ENCODE assay signal across 8 mouse cellular contexts in the genomic region with DNA sequence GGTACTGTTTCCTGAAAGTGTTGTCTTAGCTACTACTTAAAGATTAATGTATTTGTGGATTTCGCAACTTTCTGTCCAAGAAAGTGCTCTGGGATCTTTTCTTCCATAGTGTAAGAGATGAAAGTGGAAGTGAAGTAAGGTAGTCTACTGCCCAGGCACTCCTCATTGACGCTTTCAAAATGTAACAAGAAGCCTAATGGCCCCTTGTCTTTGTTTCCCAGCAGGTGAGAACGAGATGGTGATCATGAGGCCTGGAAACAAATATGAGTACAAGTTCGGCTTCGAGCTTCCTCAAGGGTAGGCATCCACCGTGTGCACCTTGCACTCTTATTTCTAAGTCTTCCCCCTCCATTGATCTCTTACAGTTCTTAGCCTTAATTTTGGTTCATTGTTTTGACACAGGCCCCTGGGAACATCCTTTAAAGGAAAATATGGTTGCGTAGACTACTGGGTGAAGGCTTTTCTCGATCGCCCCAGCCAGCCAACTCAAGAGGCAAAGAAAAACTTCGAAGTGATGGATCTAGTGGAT. TPM values are rescaled to one million over a fixed set of nuclear protein-coding genes. Genes with fewer than 3 reads are reported as not detected.
DNase-seq lines count a peak whose midpoint lies in the region; ATAC-seq and TF ChIP-seq lines count a peak whose summit lies in the region.

No protein-coding gene starts in this region.

- no peak for TF ChIP-seq CTCF in heart, adult 2 months (IDR thresholded peaks at IDR 0.05)
- TF ChIP-seq CTCF in heart, postnatal 0 days (IDR thresholded peaks at IDR 0.05; ENCODE audit: low read depth) = no peak

- H3K9me3 ChIP-seq in heart, postnatal 0 days (replicated peaks; ENCODE audit: control insufficient read depth, low read length) = no peaks in the 10 kb centered on the region
- H3K9me3 ChIP-seq in liver, embryonic 16.5 days (replicated peaks; ENCODE audit: control insufficient read depth, low read length) = no peaks in the 10 kb centered on the region

- H3K4me3 ChIP-seq in heart, adult 2 months = peak overlapping the region; percentile 77
- peak overlapping the region; percentile 73 for H3K4me3 ChIP-seq in heart, postnatal 0 days (ENCODE audit: low read depth, low read length)
- peak overlapping the region; percentile 66 for H3K4me3 ChIP-seq in liver, embryonic 16.5 days (ENCODE audit: low read depth, low read length)

- H3K9ac ChIP-seq in heart, adult 2 months (ENCODE audit: low read depth, low read length) = peak overlapping the region; percentile 100
- H3K9ac ChIP-seq in heart, postnatal 0 days (replicated peaks; ENCODE audit: low read depth, low read length) = peak overlapping the region; percentile 96
- peak overlapping the region; percentile 70 for H3K9ac ChIP-seq in liver, embryonic 16.5 days (ENCODE audit: low read depth, low read length)

- TF ChIP-seq POLR2A in heart, adult 2 months (IDR thresholded peaks at IDR 0.05; ENCODE audit: insufficient read depth, low read depth, low read length) = peak; percentile 68

- intact Hi-C loops in heart, adult 2 months (cut with DNase I) = loop anchor here (10.0 kb wide), 1 partner anchor 564 kb away; the partner anchor contains the start of gene Plekho1
- intact Hi-C loops in heart, postnatal 25 days (cut with DNase I) = no loop called here

- no peaks in the 10 kb centered on the region for H3K27me3 ChIP-seq in heart, adult 2 months (ENCODE audit: control insufficient read depth, insufficient read depth, low read length)
- no peaks in the 10 kb centered on the region for H3K27me3 ChIP-seq in heart, postnatal 0 days (ENCODE audit: control insufficient read depth, insufficient read depth, low read length)
- H3K27me3 ChIP-seq in liver, embryonic 16.5 days (ENCODE audit: control insufficient read depth, insufficient read depth, low read depth, low read length) = no peaks in the 10 kb centered on the region

- peak overlapping the region; percentile 96 for H3K27ac ChIP-seq in heart, adult 2 months
- H3K27ac ChIP-seq in heart, postnatal 0 days (ENCODE audit: low read depth) = peak overlapping the region; percentile 96
- H3K27ac ChIP-seq in liver, embryonic 16.5 days (ENCODE audit: low read length) = peak overlapping the region; percentile 78

- peak in 1 of 2 experiments; percentile 34 for DNase-seq in heart, adult 2 months
- DNase-seq in heart, postnatal 25 days (ENCODE audit: low spot score) = no peak
- peak; percentile 61 for DNase-seq in MEL-GATA-1-ER (ENCODE audit: extremely low read depth, low read depth)
- DNase-seq in heart, postnatal 0 days (ENCODE audit: low spot score) = peak; percentile 30
- no peak for DNase-seq in right cerebral cortex, postnatal 36 days (ENCODE audit: low spot score in 2 of 2)
- DNase-seq in right cerebral cortex, adult 2 months (ENCODE audit: low spot score in 2 of 2) = no peak

- peaks cover 15% of the 10 kb centered on the region for H3K36me3 ChIP-seq in heart, adult 2 months (ENCODE audit: control insufficient read depth, insufficient read depth, low read length)
- H3K36me3 ChIP-seq in heart, postnatal 0 days (replicated peaks; ENCODE audit: control insufficient read depth, insufficient read depth, low read length) = peaks cover 30% of the 10 kb centered on the region
- peaks cover 21% of the 10 kb centered on the region for H3K36me3 ChIP-seq in liver, embryonic 16.5 days (ENCODE audit: control insufficient read depth, insufficient read depth)

- ATAC-seq in heart, postnatal 0 days (ENCODE audit: insufficient read depth, low read depth) = no peak
- no peak for ATAC-seq in liver, embryonic 16.5 days (ENCODE audit: low read depth)
- no peak for ATAC-seq in erythroid progenitor cell, adult 5-6 weeks (replicated peaks; ENCODE audit: low FRiP score, poor library complexity, severe bottlenecking)

- H3K79me2 ChIP-seq in heart, adult 2 months (replicated peaks; ENCODE audit: control insufficient read depth, insufficient read depth, low read length) = peaks cover 6% of the 10 kb centered on the region; the same call in 1 of the 2 replicates

- peaks cover 22% of the 10 kb centered on the region for H3K4me1 ChIP-seq in heart, adult 2 months (ENCODE audit: control insufficient read depth, insufficient read depth, low read length)
- H3K4me1 ChIP-seq in heart, postnatal 0 days (ENCODE audit: control insufficient read depth, insufficient read depth) = peaks cover 22% of the 10 kb centered on the region; the same call in 1 of the 2 replicates
- H3K4me1 ChIP-seq in liver, embryonic 16.5 days (ENCODE audit: control insufficient read depth, low read depth, low read length) = peaks cover 32% of the 10 kb centered on the region

- under 1% methylated on average over 10 of the region's 10 CpGs for WGBS in heart, adult 2 months
- WGBS in heart, postnatal 0 days = 2% methylated on average over 10 of the region's 10 CpGs
- WGBS in liver, embryonic 16.5 days (ENCODE audit: insufficient replicate concordance) = 14% methylated on average over 10 of the region's 10 CpGs

- H3K4me2 ChIP-seq in heart, postnatal 0 days (ENCODE audit: low read depth, low read length) = peak overlapping the region; percentile 84
- H3K4me2 ChIP-seq in liver, embryonic 16.5 days (ENCODE audit: low read depth, low read length) = peak overlapping the region; percentile 95

- no peak for TF ChIP-seq EP300 in heart, adult 2 months (IDR thresholded peaks at IDR 0.05; ENCODE audit: insufficient read depth, low read depth, low read length)
- TF ChIP-seq EP300 in heart, postnatal 0 days (IDR thresholded peaks at IDR 0.05; ENCODE audit: low read depth) = peak; percentile 35; the same call in 1 of the 2 replicates

RNA-seq across cellular contexts. Expression of gene Txnip, which starts 1.0 kb away (rescaled TPM):
- total RNA-seq in heart, adult 2 months (2021) = 100 to 1,000 TPM; 276 to 338 TPM
- polyA plus RNA-seq in heart, adult 2 months (2012; rRNA removed) = 515 and 744 TPM in 2 replicates
- 100 to 1,000 TPM; 341 to 607 TPM for total RNA-seq in heart, postnatal 25 days (2021)
- 1,058 and 1,196 TPM in 2 replicates for total RNA-seq in heart, postnatal 0 days (2014; rRNA removed; ENCODE audit: low replicate concordance)
- polyA plus RNA-seq in heart, postnatal 0 days (2015; fragmentation: Nextera tagmentation; extraction: Ambion mirVana) = 332 and 600 TPM in 2 replicates
- polyA plus RNA-seq in liver, embryonic 16.5 days (2015; fragmentation: Nextera tagmentation; extraction: Ambion mirVana) = 49.3 and 51.2 TPM in 2 replicates
- total RNA-seq in erythroid progenitor cell, adult 5-6 weeks (2015; ENCODE audit: low replicate concordance) = 99.5 and 157 TPM in 2 replicates
- 59.8 and 70.0 TPM in 2 replicates for total RNA-seq in erythroid progenitor cell, adult 5-6 weeks (2017; ENCODE audit: low replicate concordance)

RNA-seq across cellular contexts. Expression of gene Gm16253, which starts 18.1 kb away (rescaled TPM):
- total RNA-seq in heart, adult 2 months (2021) = 1 to 10 TPM; 1.8 to 2.8 TPM
- polyA plus RNA-seq in heart, adult 2 months (2012; rRNA removed) = not detected in 2 replicates
- total RNA-seq in heart, postnatal 25 days (2021) = 1 to 10 TPM; 1.1 to 2.1 TPM
- total RNA-seq in heart, postnatal 0 days (2014; rRNA removed; ENCODE audit: low replicate concordance) = not detected in 2 replicates
- polyA plus RNA-seq in heart, postnatal 0 days (2015; fragmentation: Nextera tagmentation; extraction: Ambion mirVana) = 1.1 and 1.2 TPM in 2 replicates
- 0.48 and 0.55 TPM in 2 replicates for polyA plus RNA-seq in liver, embryonic 16.5 days (2015; fragmentation: Nextera tagmentation; extraction: Ambion mirVana)
- total RNA-seq in erythroid progenitor cell, adult 5-6 weeks (2015; ENCODE audit: low replicate concordance) = not detected in 2 replicates
- not detected in 2 replicates for total RNA-seq in erythroid progenitor cell, adult 5-6 weeks (2017; ENCODE audit: low replicate concordance)

RNA-seq across cellular contexts. Expression of gene Hfe2, which starts 33.8 kb away (rescaled TPM):
- 100 to 1,000 TPM; 289 to 295 TPM for total RNA-seq in heart, adult 2 months (2021)
- polyA plus RNA-seq in heart, adult 2 months (2012; rRNA removed) = 199 and 261 TPM in 2 replicates
- total RNA-seq in heart, postnatal 25 days (2021) = 100 to 1,000 TPM; 266 to 290 TPM
- 68.1 and 81.3 TPM in 2 replicates for total RNA-seq in heart, postnatal 0 days (2014; rRNA removed; ENCODE audit: low replicate concordance)
- 24.7 and 25.9 TPM in 2 replicates for polyA plus RNA-seq in heart, postnatal 0 days (2015; fragmentation: Nextera tagmentation; extraction: Ambion mirVana)
- polyA plus RNA-seq in liver, embryonic 16.5 days (2015; fragmentation: Nextera tagmentation; extraction: Ambion mirVana) = 9.2 and 12.0 TPM in 2 replicates
- not detected in 2 replicates for total RNA-seq in erythroid progenitor cell, adult 5-6 weeks (2015; ENCODE audit: low replicate concordance)
- not detected in 2 replicates for total RNA-seq in erythroid progenitor cell, adult 5-6 weeks (2017; ENCODE audit: low replicate concordance)

RNA-seq across cellular contexts. Expression of gene Polr3gl, which starts 35.2 kb away (rescaled TPM):
- total RNA-seq in heart, adult 2 months (2021) = 10 to 100 TPM; 24.3 to 35.0 TPM
- 20.1 and 21.9 TPM in 2 replicates for polyA plus RNA-seq in heart, adult 2 months (2012; rRNA removed)
- 10 to 100 TPM; 25.2 to 25.9 TPM for total RNA-seq in heart, postnatal 25 days (2021)
- 10.3 and 13.1 TPM in 2 replicates for total RNA-seq in heart, postnatal 0 days (2014; rRNA removed; ENCODE audit: low replicate concordance)
- 37.1 and 38.7 TPM in 2 replicates for polyA plus RNA-seq in heart, postnatal 0 days (2015; fragmentation: Nextera tagmentation; extraction: Ambion mirVana)
- 10.8 and 12.2 TPM in 2 replicates for polyA plus RNA-seq in liver, embryonic 16.5 days (2015; fragmentation: Nextera tagmentation; extraction: Ambion mirVana)
- total RNA-seq in erythroid progenitor cell, adult 5-6 weeks (2015; ENCODE audit: low replicate concordance) = 29.2 and 32.7 TPM in 2 replicates
- total RNA-seq in erythroid progenitor cell, adult 5-6 weeks (2017; ENCODE audit: low replicate concordance) = 20.9 and 63.7 TPM in 2 replicates

RNA-seq across cellular contexts. Expression of gene Ankrd34a, which starts 37.7 kb away (rescaled TPM):
- 1 to 10 TPM; 1.3 to 2.4 TPM for total RNA-seq in heart, adult 2 months (2021)
- polyA plus RNA-seq in heart, adult 2 months (2012; rRNA removed) = 2.1 and 3.1 TPM in 2 replicates
- total RNA-seq in heart, postnatal 25 days (2021) = 1 to 10 TPM; 1.9 to 2.4 TPM
- total RNA-seq in heart, postnatal 0 days (2014; rRNA removed; ENCODE audit: low replicate concordance) = 1.2 and 5.3 TPM in 2 replicates
- polyA plus RNA-seq in heart, postnatal 0 days (2015; fragmentation: Nextera tagmentation; extraction: Ambion mirVana) = 6.0 and 6.8 TPM in 2 replicates
- polyA plus RNA-seq in liver, embryonic 16.5 days (2015; fragmentation: Nextera tagmentation; extraction: Ambion mirVana) = 0.09 and 0.15 TPM in 2 replicates
- total RNA-seq in erythroid progenitor cell, adult 5-6 weeks (2015; ENCODE audit: low replicate concordance) = not detected in 2 replicates
- total RNA-seq in erythroid progenitor cell, adult 5-6 weeks (2017; ENCODE audit: low replicate concordance) = not detected in 2 replicates

Comparison
In these comparisons a context has a peak if more than half of its experiments do, and no peak if none do; other contexts are left out.
1. DNase-seq: peak in MEL-GATA-1-ER (single experiment) and heart, postnatal 0 days (single experiment); none in heart, postnatal 25 days (single experiment), right cerebral cortex, postnatal 36 days (0 of 2) and right cerebral cortex, adult 2 months (0 of 2).
2. RNA of gene Hfe2, which starts 33.8 kb away (total RNA-seq): 289 to 295 TPM in heart, adult 2 months, 266 to 290 TPM in heart, postnatal 25 days and 68.1 to 81.3 TPM in heart, postnatal 0 days; not detected in erythroid progenitor cell, adult 5-6 weeks; every median in the first group is over 10 times any median in the second.
3. Peak in every context shown above with its lines, with median percentiles within 50 percentile points of each other: H3K27ac ChIP-seq, H3K4me3 ChIP-seq and H3K9ac ChIP-seq.